Mouse (Mus musculus) brain, embryonic 14.5 days (tissue): ENCODE measurements around the gene Borcs5.

Source experiments
- CTCF ChIP-seq: fragments of 200-500 bp; IDR thresholded peaks from 2 replicates; pipeline ENCODE4 v1.5.1; 2012; ENCODE audit warnings: inconsistent platforms, mild to moderate bottlenecking, moderate library complexity, borderline replicate concordance; ENCODE audit not compliant: insufficient read depth, insufficient read length; ENCODE audit errors: extremely low read depth
- POLR2A ChIP-seq: fragments of 200-500 bp; IDR thresholded peaks from 2 replicates; pipeline ENCODE4 v1.6.1; 2012; ENCODE audit warnings: mild to moderate bottlenecking, inconsistent platforms, borderline replicate concordance; ENCODE audit not compliant: poor library complexity, insufficient read depth, insufficient read length, severe bottlenecking; ENCODE audit errors: extremely low read depth

DNA sequence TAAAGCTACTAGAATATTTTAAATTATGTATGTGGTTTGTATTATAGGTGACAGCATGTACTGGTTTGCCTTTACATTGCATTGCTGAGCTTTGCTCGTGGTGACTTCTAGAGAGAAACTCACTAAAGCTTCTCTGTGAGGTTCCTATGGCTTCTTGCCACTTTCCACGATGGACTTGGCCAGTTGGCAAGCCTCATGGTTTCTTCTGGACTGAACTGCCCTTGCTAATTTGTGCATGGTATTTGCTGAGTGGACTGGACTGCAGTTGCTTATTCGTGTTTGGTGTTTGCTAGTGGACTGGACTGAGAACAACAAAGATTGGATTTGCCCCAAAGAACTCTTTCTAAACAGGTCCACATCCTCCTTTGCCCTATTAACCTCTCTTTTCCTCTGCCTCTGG lies 97.5 kb downstream of the Borcs5 start:
- no peak for TF ChIP-seq POLR2A
- TF ChIP-seq CTCF: no peak
